In genomic region chr14:18511094-18511493, GRCm38 (mm10) we compare ENCODE assay signal across 8 mouse cellular contexts.
DNase-seq lines count a peak whose midpoint lies in the region; ATAC-seq and TF ChIP-seq lines count a peak whose summit lies in the region.

No protein-coding gene starts in this region.

- H3K4me1 ChIP-seq in forebrain, embryonic 11.5 days (replicated peaks; ENCODE audit: control insufficient read depth, insufficient read depth, low read length): no peaks in the 10 kb centered on the region
- H3K4me1 ChIP-seq in forebrain, embryonic 13.5 days: no peaks in the 10 kb centered on the region
- H3K4me1 ChIP-seq in lung, adult 2 months (ENCODE audit: control insufficient read depth, insufficient read depth, low read length): no peaks in the 10 kb centered on the region

- H3K36me3 ChIP-seq in forebrain, embryonic 11.5 days (ENCODE audit: control insufficient read depth, insufficient read depth, low read length): no peaks in the 10 kb centered on the region
- H3K36me3 ChIP-seq in forebrain, embryonic 13.5 days (ENCODE audit: poor library complexity, severe bottlenecking): no peaks in the 10 kb centered on the region

- no peak for TF ChIP-seq POLR2A in lung, adult 2 months (IDR thresholded peaks at IDR 0.05; ENCODE audit: borderline replicate concordance, extremely low read depth, low read depth, low read length)

- no peak overlapping the region for H3K4me2 ChIP-seq in forebrain, embryonic 11.5 days (ENCODE audit: low read depth, low read length, severe bottlenecking)
- no peak overlapping the region for H3K4me2 ChIP-seq in forebrain, embryonic 13.5 days

- no peak overlapping the region for H3K4me3 ChIP-seq in forebrain, embryonic 11.5 days (ENCODE audit: low read depth, low read length)
- H3K4me3 ChIP-seq in forebrain, embryonic 13.5 days: no peak overlapping the region
- H3K4me3 ChIP-seq in lung, adult 2 months (replicated peaks; ENCODE audit: extremely low read depth, low read depth, low read length): no peak overlapping the region

- no peaks in the 10 kb centered on the region for H3K27me3 ChIP-seq in forebrain, embryonic 11.5 days (ENCODE audit: control insufficient read depth, insufficient read depth, low read length)
- H3K27me3 ChIP-seq in forebrain, embryonic 13.5 days: no peaks in the 10 kb centered on the region

- 0 out of 2 replicates have a peak, but pooled peaks have one; percentile 12 for TF ChIP-seq CTCF in lung, adult 2 months (IDR thresholded peaks at IDR 0.05; ENCODE audit: insufficient read depth, low read length)

- ATAC-seq in forebrain, embryonic 11.5 days (replicated peaks; ENCODE audit: low FRiP score): no peak
- no peak for ATAC-seq in forebrain, embryonic 13.5 days

- no peak overlapping the region for H3K9ac ChIP-seq in forebrain, embryonic 11.5 days (ENCODE audit: low read length)
- no peak overlapping the region for H3K9ac ChIP-seq in forebrain, embryonic 13.5 days

- DNase-seq in forebrain, embryonic 11.5 days (ENCODE audit: low spot score): peak; percentile 53
- no peak for DNase-seq in lung, adult 2 months
- DNase-seq in lung, postnatal 25 days (ENCODE audit: low spot score): no peak
- DNase-seq in gastrocnemius, adult 8-10 months (ENCODE audit: low spot score in 2 of 2): peak; percentile 12 to 20
- peak; percentile 11 to 42 for DNase-seq in thymus, postnatal 10 days (ENCODE audit: low spot score in 2 of 2)
- DNase-seq in urinary bladder, postnatal 36 days (ENCODE audit: low spot score in 2 of 2): no peak
- no peak for DNase-seq in kidney, adult 11 months

- H3K9me3 ChIP-seq in forebrain, embryonic 11.5 days (ENCODE audit: control insufficient read depth, low read length): no peaks in the 10 kb centered on the region
- H3K9me3 ChIP-seq in forebrain, embryonic 13.5 days (replicated peaks): no peaks in the 10 kb centered on the region

- H3K27ac ChIP-seq in forebrain, embryonic 11.5 days (ENCODE audit: low read depth, low read length): no peak overlapping the region
- no peak overlapping the region for H3K27ac ChIP-seq in forebrain, embryonic 13.5 days

Comparison
In these comparisons a context has a peak if more than half of its experiments do, and no peak if none do; other contexts are left out.
1. DNase-seq: peak in forebrain, embryonic 11.5 days (single experiment), gastrocnemius, adult 8-10 months (2 of 2) and thymus, postnatal 10 days (2 of 2); none in lung, adult 2 months (single experiment), lung, postnatal 25 days (single experiment), urinary bladder, postnatal 36 days (0 of 2) and kidney, adult 11 months (single experiment).